Comparison of ENCODE assay signal across 22 mouse cellular contexts in genomic region chr5:100734535-100734934, GRCm38 (mm10). TPM values are rescaled to one million over a fixed set of nuclear protein-coding genes. Genes with fewer than 3 reads are reported as not detected.
A peak's percentile ranks its signal among the peaks of the same experiment; 100 is the strongest.
DNase-seq lines count a peak whose midpoint lies in the region; ATAC-seq and TF ChIP-seq lines count a peak whose summit lies in the region.
"Had no signal": no experiment of that assay in that cellular context is flagged by ENCODE, and none has a peak within 500 bp of the region (broad histone marks: within the 10 kb centered on the region; RNA-seq: fewer than 3 reads in every experiment).

No protein-coding gene starts in this region.

- H3K9me3 ChIP-seq in MEL (replicated peaks; ENCODE audit: insufficient read depth, low read length): no peaks in the 10 kb centered on the region
- 0 out of 2 replicates have a peak, but pooled peaks cover 6% of the 10 kb centered on the region for H3K9me3 ChIP-seq in liver, embryonic 12.5 days (replicated peaks)
- no peaks in the 10 kb centered on the region for H3K9me3 ChIP-seq in liver, embryonic 15.5 days (replicated peaks)
- H3K9me3 ChIP-seq in hindbrain, postnatal 0 days (ENCODE audit: low read length): no peaks in the 10 kb centered on the region
- H3K9me3 ChIP-seq: hindbrain, embryonic 15.5 days had no signal

- TF ChIP-seq POLR2A in MEL (IDR thresholded peaks at IDR 0.05; ENCODE audit: control insufficient read depth in 1 of 2, insufficient read depth in 1 of 2, low read depth in 1 of 2, low read length in 2 of 2, poor library complexity in 1 of 2): no peak

- H3K4me2 ChIP-seq in liver, embryonic 12.5 days: no peak overlapping the region
- no peak overlapping the region for H3K4me2 ChIP-seq in liver, embryonic 15.5 days
- H3K4me2 ChIP-seq in hindbrain, postnatal 0 days (ENCODE audit: low read depth, low read length): no peak overlapping the region
- H3K4me2 ChIP-seq: forebrain, embryonic 13.5 days; heart, embryonic 11.5 days; hindbrain, embryonic 12.5 days; hindbrain, embryonic 15.5 days had no signal

- peak; percentile 52 to 64; a peak in 2 of 4 replicates for TF ChIP-seq EP300 in MEL (IDR thresholded peaks at IDR 0.05; ENCODE audit: low read depth in 1 of 2, low read length in 2 of 2)

- H3K27ac ChIP-seq in MEL (ENCODE audit: control insufficient read depth, low read depth, low read length): no peak overlapping the region
- H3K27ac ChIP-seq in liver, embryonic 12.5 days: no peak overlapping the region
- H3K27ac ChIP-seq in liver, embryonic 15.5 days (replicated peaks): no peak overlapping the region
- no peak overlapping the region for H3K27ac ChIP-seq in hindbrain, postnatal 0 days
- H3K27ac ChIP-seq: forebrain, embryonic 10.5 days; forebrain, embryonic 13.5 days; hindbrain, embryonic 12.5 days; hindbrain, embryonic 15.5 days had no signal

- H3K27me3 ChIP-seq in MEL (ENCODE audit: control insufficient read depth in 1 of 2, insufficient read depth in 2 of 2, low read length in 2 of 2): no peaks in the 10 kb centered on the region
- H3K27me3 ChIP-seq in liver, embryonic 12.5 days (replicated peaks): no peaks in the 10 kb centered on the region
- no peaks in the 10 kb centered on the region for H3K27me3 ChIP-seq in liver, embryonic 15.5 days
- no peaks in the 10 kb centered on the region for H3K27me3 ChIP-seq in hindbrain, postnatal 0 days (ENCODE audit: insufficient read depth, low read length)
- H3K27me3 ChIP-seq: forebrain, embryonic 13.5 days; hindbrain, embryonic 12.5 days; hindbrain, embryonic 15.5 days had no signal

- no peak for TF ChIP-seq CTCF in MEL (IDR thresholded peaks at IDR 0.05 in 2 of 3, conservative IDR thresholded peaks at IDR 0.05 in 1 of 3; ENCODE audit: control insufficient read depth in 1 of 3, insufficient read depth in 1 of 3, low read depth in 2 of 3, low read length in 3 of 3, poor library complexity in 1 of 3, severe bottlenecking in 1 of 3)
- no peak for TF ChIP-seq CTCF in hindbrain, postnatal 0 days (IDR thresholded peaks at IDR 0.05; ENCODE audit: low read depth)

- peak; percentile 85 for ATAC-seq in liver, embryonic 12.5 days
- peak; percentile 51; the same call in 1 of the 2 replicates for ATAC-seq in liver, embryonic 15.5 days (ENCODE audit: insufficient read depth)
- peak; percentile 65 for ATAC-seq in megakaryocyte progenitor cell, adult 5-6 weeks (replicated peaks; ENCODE audit: poor library complexity)
- no peak for ATAC-seq in hindbrain, postnatal 0 days
- ATAC-seq: activated CD4-positive, CD25-positive, alpha-beta regulatory T cell, adult 4 months; forebrain, embryonic 13.5 days; forebrain, embryonic 16.5 days had no signal

- no peak overlapping the region for H3K4me3 ChIP-seq in MEL (ENCODE audit: control insufficient read depth in 1 of 2, insufficient read depth in 1 of 2, low read depth in 2 of 2, low read length in 2 of 2)
- no peak overlapping the region for H3K4me3 ChIP-seq in liver, embryonic 12.5 days
- no peak overlapping the region for H3K4me3 ChIP-seq in liver, embryonic 15.5 days (replicated peaks)
- H3K4me3 ChIP-seq in hindbrain, postnatal 0 days (ENCODE audit: low read length): no peak overlapping the region
- H3K4me3 ChIP-seq: forebrain, embryonic 10.5 days; forebrain, embryonic 13.5 days; hindbrain, embryonic 12.5 days; hindbrain, embryonic 15.5 days had no signal

- peak; percentile 13 for DNase-seq in MEL (ENCODE audit: low read depth, low spot score)
- no peak for DNase-seq in spleen, adult 12 weeks (ENCODE audit: low spot score)
- DNase-seq in hindbrain, postnatal 0 days (ENCODE audit: low spot score): no peak
- no peak for DNase-seq in kidney, adult 11 months
- DNase-seq: adrenal gland, adult 8-10 months; adrenal gland, postnatal 25 days; B cell, adult 2 months; cerebellum, adult 18-20 months; cerebellum, adult 9-10 months; cerebellum, postnatal 14 days; gastrocnemius, postnatal 10 days; gastrocnemius, postnatal 36 days had no signal

- no peak overlapping the region for H3K9ac ChIP-seq in MEL (ENCODE audit: control insufficient read depth, low read depth, low read length, poor library complexity, severe bottlenecking)
- H3K9ac ChIP-seq in liver, embryonic 12.5 days: no peak overlapping the region
- no peak overlapping the region for H3K9ac ChIP-seq in liver, embryonic 15.5 days
- no peak overlapping the region for H3K9ac ChIP-seq in hindbrain, postnatal 0 days (replicated peaks; ENCODE audit: low read length)
- H3K9ac ChIP-seq: forebrain, embryonic 13.5 days; hindbrain, embryonic 12.5 days; hindbrain, embryonic 15.5 days had no signal

- WGBS in liver, embryonic 12.5 days (ENCODE audit: insufficient replicate concordance): 51% methylated on average over 4 of the region's 4 CpGs
- WGBS in liver, embryonic 15.5 days (ENCODE audit: insufficient replicate concordance): 38% methylated on average over 4 of the region's 4 CpGs
- 89% methylated on average over 4 of the region's 4 CpGs for WGBS in hindbrain, postnatal 0 days

- TF ChIP-seq RAD21 in MEL (IDR thresholded peaks at IDR 0.05; ENCODE audit: low read depth, low read length): no peak

- H3K79me2 ChIP-seq in MEL (ENCODE audit: control insufficient read depth, insufficient read depth, low read length, poor library complexity): no peaks in the 10 kb centered on the region

- H3K4me1 ChIP-seq in MEL (ENCODE audit: control insufficient read depth in 1 of 2, insufficient read depth in 2 of 2, low read length in 2 of 2): peaks cover 2 to 6% of the 10 kb centered on the region in 2 experiments; a peak in 3 of 4 replicates
- peaks cover 13% of the 10 kb centered on the region for H3K4me1 ChIP-seq in liver, embryonic 12.5 days
- H3K4me1 ChIP-seq in liver, embryonic 15.5 days (replicated peaks): peaks cover 7% of the 10 kb centered on the region
- no peaks in the 10 kb centered on the region for H3K4me1 ChIP-seq in hindbrain, postnatal 0 days (ENCODE audit: insufficient read depth, low read length)
- H3K4me1 ChIP-seq: forebrain, embryonic 10.5 days; forebrain, embryonic 13.5 days; hindbrain, embryonic 12.5 days; hindbrain, embryonic 15.5 days had no signal

- peaks cover 0 to 4% of the 10 kb centered on the region in 2 experiments; a peak in 1 of 4 replicates for H3K36me3 ChIP-seq in MEL (ENCODE audit: control insufficient read depth in 1 of 2, insufficient read depth in 2 of 2, low read length in 2 of 2)
- H3K36me3 ChIP-seq in liver, embryonic 12.5 days: no peaks in the 10 kb centered on the region
- H3K36me3 ChIP-seq in liver, embryonic 15.5 days (replicated peaks): no peaks in the 10 kb centered on the region
- no peaks in the 10 kb centered on the region for H3K36me3 ChIP-seq in hindbrain, postnatal 0 days (ENCODE audit: insufficient read depth, low read length)
- H3K36me3 ChIP-seq: forebrain, embryonic 10.5 days; hindbrain, embryonic 12.5 days; hindbrain, embryonic 15.5 days had no signal

TF ChIP-seq in MEL, 35 proteins besides CTCF, POLR2A, EP300 and RAD21:
- TF ChIP-seq TCF12 (IDR thresholded peaks at IDR 0.05; ENCODE audit: low read depth, low read length) (peak; percentile 84), GATA1 (IDR thresholded peaks at IDR 0.05; ENCODE audit: low read depth, low read length) (peak; percentile 77), MEF2A (IDR thresholded peaks at IDR 0.05; ENCODE audit: extremely low read depth, insufficient replicate concordance, low read depth, low read length, poor library complexity, severe bottlenecking) (no peak)

RNA-seq across cellular contexts. Expression of gene Hpse, which starts 15.0 kb away (rescaled TPM):
- total RNA-seq in MEL (2012; rRNA removed): not detected in 2 replicates
- under 1 TPM in 1 of 2 experiments, not detected in 1; 0.03 TPM for polyA plus RNA-seq in MEL (2012; ENCODE audit: insufficient read depth in 1 of 2, insufficient read length in 2 of 2, low read depth in 1 of 2, low replicate concordance in 2 of 2, missing spikeins in 1 of 2)
- 2.2 and 2.5 TPM in 2 replicates for polyA plus RNA-seq in liver, embryonic 12.5 days (2016; fragmentation: Nextera tagmentation; extraction: Ambion mirVana)
- 1.6 and 1.9 TPM in 2 replicates for polyA plus RNA-seq in liver, embryonic 15.5 days (2015; fragmentation: Nextera tagmentation; extraction: Ambion mirVana)
- 20.9 and 26.2 TPM in 2 replicates for total RNA-seq in megakaryocyte progenitor cell, adult 5-6 weeks (2015)
- 24.9 and 25.6 TPM in 2 replicates for total RNA-seq in megakaryocyte progenitor cell, adult 5-6 weeks (2017)
- total RNA-seq in hindbrain, postnatal 0 days (2014; rRNA removed): 1.3 and 1.7 TPM in 2 replicates
- polyA plus RNA-seq in hindbrain, postnatal 0 days (2015; fragmentation: Nextera tagmentation; extraction: Ambion mirVana): 0.79 and 0.91 TPM in 2 replicates

RNA-seq across cellular contexts. Expression of gene Coq2, which starts 59.6 kb away (rescaled TPM):
- 30.9 and 35.4 TPM in 2 replicates for total RNA-seq in MEL (2012; rRNA removed)
- 10 to 100 TPM in 1 of 2 experiments, not detected in 1; 56.1 TPM for polyA plus RNA-seq in MEL (2012; ENCODE audit: insufficient read depth in 1 of 2, insufficient read length in 2 of 2, low read depth in 1 of 2, low replicate concordance in 2 of 2, missing spikeins in 1 of 2)
- polyA plus RNA-seq in liver, embryonic 12.5 days (2016; fragmentation: Nextera tagmentation; extraction: Ambion mirVana): 42.4 and 42.8 TPM in 2 replicates
- polyA plus RNA-seq in liver, embryonic 15.5 days (2015; fragmentation: Nextera tagmentation; extraction: Ambion mirVana): 22.8 and 24.3 TPM in 2 replicates
- 41.9 and 51.4 TPM in 2 replicates for total RNA-seq in megakaryocyte progenitor cell, adult 5-6 weeks (2015)
- total RNA-seq in megakaryocyte progenitor cell, adult 5-6 weeks (2017): 41.3 and 42.0 TPM in 2 replicates
- total RNA-seq in hindbrain, postnatal 0 days (2014; rRNA removed): 79.9 and 97.5 TPM in 2 replicates
- polyA plus RNA-seq in hindbrain, postnatal 0 days (2015; fragmentation: Nextera tagmentation; extraction: Ambion mirVana): 61.6 and 65.2 TPM in 2 replicates
